Mouse (Mus musculus) R1 (cell line): ENCODE measurements at regions not wholly inside any gene's neighbourhood (a gene's known extent, or its start where the extent isn't known, plus 50 kb on each side); places are given as distances from the start of the nearest gene placed in this dataset.

ENCODE experiments used
- DNase-seq: peaks from one replicate; pipeline ENCODE4 v3.0.0-alpha.2; 2018; ENCODE audit warnings: low read depth, low spot score

GRCm38 (mm10) chr4:106103750-106104635 lies 212.0 kb upstream of the Usp24 start:
- DNase-seq: no peak

GRCm38 (mm10) chr4:106112981-106113380 lies 203.0 kb upstream of the Usp24 start:
- no peak for DNase-seq

- DNase-seq: no peak
Measured at GRCm38 (mm10) chr4:106113747-106114146, 202.3 kb upstream of the Usp24 start.

GRCm38 (mm10) chr4:106116611-106117010 lies 199.4 kb upstream of the Usp24 start:
- no peak for DNase-seq

GRCm38 (mm10) chr4:106121306-106121705 lies 194.7 kb upstream of the Usp24 start:
- DNase-seq: no peak

GRCm38 (mm10) chr4:106123038-106123654 lies 192.9 kb upstream of the Usp24 start:
- DNase-seq: no peak

GRCm38 (mm10) chr4:106127199-106127598 lies 188.8 kb upstream of the Usp24 start:
- no peak for DNase-seq

- DNase-seq: peak; percentile 55
Measured at GRCm38 (mm10) chr4:106127641-106128040, 188.4 kb upstream of the Usp24 start.

GRCm38 (mm10) chr4:106129327-106129726 lies 186.7 kb upstream of the Usp24 start:
- DNase-seq: no peak

GRCm38 (mm10) chr4:106129803-106130202 lies 186.2 kb upstream of the Usp24 start:
- no peak for DNase-seq

GRCm38 (mm10) chr4:106133746-106134730 lies 182.0 kb upstream of the Usp24 start:
- DNase-seq: peak; percentile 5

GRCm38 (mm10) chr4:106142741-106143140 lies 173.3 kb upstream of the Usp24 start:
- DNase-seq: no peak

- DNase-seq: no peak
Measured at GRCm38 (mm10) chr4:106144351-106145116, 171.5 kb upstream of the Usp24 start.

GRCm38 (mm10) chr4:106146919-106147460 lies 169.0 kb upstream of the Usp24 start:
- no peak for DNase-seq

GRCm38 (mm10) chr4:106148866-106149265 lies 167.1 kb upstream of the Usp24 start:
- no peak for DNase-seq

GRCm38 (mm10) chr4:106149471-106150048 lies 166.5 kb upstream of the Usp24 start:
- DNase-seq: no peak

- peak; percentile 16 for DNase-seq
Measured at GRCm38 (mm10) chr4:106150775-106151174, 165.2 kb upstream of the Usp24 start.

- no peak for DNase-seq
Measured at GRCm38 (mm10) chr4:106157451-106158179, 158.4 kb upstream of the Usp24 start.

GRCm38 (mm10) chr4:106161592-106161991 lies 154.4 kb upstream of the Usp24 start:
- peak; percentile 49 for DNase-seq

- DNase-seq: no peak
Measured at GRCm38 (mm10) chr4:106162551-106162950, 153.5 kb upstream of the Usp24 start.
